Comparison of ENCODE assay signal across 8 mouse cellular contexts in the genomic region with DNA sequence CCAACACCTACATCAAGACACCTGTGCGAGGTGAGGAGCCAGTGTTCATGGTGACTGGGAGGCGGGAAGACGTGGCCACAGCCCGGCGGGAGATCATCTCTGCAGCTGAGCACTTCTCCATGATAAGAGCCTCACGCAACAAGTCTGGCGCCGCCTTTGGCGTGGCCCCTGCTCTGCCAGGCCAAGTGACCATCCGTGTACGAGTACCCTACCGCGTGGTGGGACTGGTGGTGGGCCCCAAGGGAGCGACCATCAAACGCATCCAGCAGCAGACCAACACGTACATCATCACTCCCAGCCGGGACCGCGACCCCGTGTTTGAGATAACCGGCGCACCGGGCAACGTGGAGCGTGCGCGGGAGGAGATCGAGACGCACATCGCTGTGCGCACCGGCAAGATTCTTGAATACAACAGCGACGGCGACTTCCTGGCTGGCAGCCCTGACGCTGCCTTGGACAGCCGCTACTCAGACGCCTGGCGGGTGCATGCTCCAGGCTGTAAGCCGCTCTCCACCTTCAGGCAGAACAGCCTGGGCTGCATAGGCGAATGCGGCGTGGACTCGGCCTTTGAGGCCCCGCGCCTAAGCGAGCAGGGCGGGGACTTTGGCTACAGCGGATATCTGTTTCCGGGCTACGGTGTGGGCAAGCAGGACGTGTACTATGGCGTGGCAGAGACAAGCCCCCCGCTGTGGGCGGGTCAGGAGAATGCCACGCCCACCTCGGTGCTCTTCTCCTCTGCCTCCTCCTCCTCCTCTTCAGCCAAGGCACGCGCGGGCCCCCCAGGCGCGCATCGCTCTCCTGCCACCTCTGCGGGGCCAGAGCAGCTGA. TPM values are rescaled to one million over a fixed set of nuclear protein-coding genes. Genes with fewer than 3 reads are reported as not detected.
A peak's percentile ranks its signal among the peaks of the same experiment; 100 is the strongest.
DNase-seq lines count a peak whose midpoint lies in the region; ATAC-seq and TF ChIP-seq lines count a peak whose summit lies in the region.

No protein-coding gene starts in this region.

- peaks cover 5% of the 10 kb centered on the region; the same call in 1 of the 2 replicates for H3K79me2 ChIP-seq in MEL (ENCODE audit: control insufficient read depth, insufficient read depth, low read length, poor library complexity)

- peak overlapping the region; percentile 40 to 51 for H3K4me3 ChIP-seq in MEL (ENCODE audit: control insufficient read depth in 1 of 2, insufficient read depth in 1 of 2, low read depth in 2 of 2, low read length in 2 of 2)
- peak overlapping the region; percentile 90 for H3K4me3 ChIP-seq in forebrain, embryonic 16.5 days (replicated peaks; ENCODE audit: low read length)
- H3K4me3 ChIP-seq in liver, embryonic 13.5 days (replicated peaks) = peak overlapping the region; percentile 61
- H3K4me3 ChIP-seq in neural tube, embryonic 11.5 days (ENCODE audit: low read depth, low read length) = peak overlapping the region; percentile 80

- TF ChIP-seq CTCF in MEL (IDR thresholded peaks at IDR 0.05 in 2 of 3, conservative IDR thresholded peaks at IDR 0.05 in 1 of 3; ENCODE audit: control insufficient read depth in 1 of 3, insufficient read depth in 1 of 3, low read depth in 2 of 3, low read length in 3 of 3, poor library complexity in 1 of 3, severe bottlenecking in 1 of 3) = no peak

- ATAC-seq in forebrain, embryonic 16.5 days = no peak
- peak; percentile 84 for ATAC-seq in liver, embryonic 13.5 days (ENCODE audit: low read depth)
- no peak for ATAC-seq in neural tube, embryonic 11.5 days (ENCODE audit: insufficient read depth, low FRiP score, low TSS enrichment)

- no peaks in the 10 kb centered on the region for H3K9me3 ChIP-seq in MEL (replicated peaks; ENCODE audit: insufficient read depth, low read length)
- no peaks in the 10 kb centered on the region for H3K9me3 ChIP-seq in forebrain, embryonic 16.5 days (ENCODE audit: control insufficient read depth, low read length)
- H3K9me3 ChIP-seq in liver, embryonic 13.5 days (replicated peaks) = no peaks in the 10 kb centered on the region
- no peaks in the 10 kb centered on the region for H3K9me3 ChIP-seq in neural tube, embryonic 11.5 days (ENCODE audit: control insufficient read depth, low read length)

- H3K4me1 ChIP-seq in MEL (ENCODE audit: control insufficient read depth in 1 of 2, insufficient read depth in 2 of 2, low read length in 2 of 2) = peaks cover 2 to 7% of the 10 kb centered on the region in 2 experiments
- peaks cover 67% of the 10 kb centered on the region for H3K4me1 ChIP-seq in forebrain, embryonic 16.5 days (replicated peaks; ENCODE audit: control insufficient read depth, insufficient read depth, low read length)
- H3K4me1 ChIP-seq in liver, embryonic 13.5 days (replicated peaks) = peaks cover 78% of the 10 kb centered on the region
- H3K4me1 ChIP-seq in neural tube, embryonic 11.5 days (ENCODE audit: control insufficient read depth, insufficient read depth, low read length) = peaks cover 53% of the 10 kb centered on the region

- 2% methylated on average over 63 of the region's 64 CpGs for WGBS in forebrain, embryonic 16.5 days
- WGBS in liver, embryonic 13.5 days (ENCODE audit: insufficient replicate concordance) = 3% methylated on average over 61 of the region's 64 CpGs
- 13% methylated on average over 64 of the region's 64 CpGs for WGBS in neural tube, embryonic 11.5 days

- peak overlapping the region; percentile 83 for H3K4me2 ChIP-seq in forebrain, embryonic 16.5 days (ENCODE audit: low read length)
- H3K4me2 ChIP-seq in liver, embryonic 13.5 days = peak overlapping the region; percentile 98
- peak overlapping the region; percentile 66 for H3K4me2 ChIP-seq in neural tube, embryonic 11.5 days (ENCODE audit: low read depth)

- no peaks in the 10 kb centered on the region for H3K27me3 ChIP-seq in MEL (ENCODE audit: control insufficient read depth in 1 of 2, insufficient read depth in 2 of 2, low read length in 2 of 2)
- H3K27me3 ChIP-seq in forebrain, embryonic 16.5 days (replicated peaks; ENCODE audit: control insufficient read depth, insufficient read depth, low read length) = no peaks in the 10 kb centered on the region
- H3K27me3 ChIP-seq in liver, embryonic 13.5 days = peaks cover 16% of the 10 kb centered on the region
- no peaks in the 10 kb centered on the region for H3K27me3 ChIP-seq in neural tube, embryonic 11.5 days (ENCODE audit: control insufficient read depth, insufficient read depth, low read length)

- DNase-seq in MEL (ENCODE audit: low read depth, low spot score) = peak; percentile 81
- peak; percentile 88 for DNase-seq in cerebellum, adult 11-12 months
- DNase-seq in heart, postnatal 10 days = peak; percentile 76 to 80
- peak; percentile 89 for DNase-seq in kidney, postnatal 36 days
- DNase-seq in liver, embryonic 13.5 days = peak; percentile 81
- peak; percentile 76 for DNase-seq in neural tube, embryonic 11.5 days (ENCODE audit: low spot score)
- peak; percentile 84 for DNase-seq in urinary bladder, postnatal 14 days (ENCODE audit: low spot score)

- peaks cover 0 to 11% of the 10 kb centered on the region in 2 experiments; a peak in 1 of 4 replicates for H3K36me3 ChIP-seq in MEL (ENCODE audit: control insufficient read depth in 1 of 2, insufficient read depth in 2 of 2, low read length in 2 of 2)
- peaks cover 15% of the 10 kb centered on the region for H3K36me3 ChIP-seq in forebrain, embryonic 16.5 days (ENCODE audit: control insufficient read depth, insufficient read depth)
- H3K36me3 ChIP-seq in liver, embryonic 13.5 days = no peaks in the 10 kb centered on the region
- H3K36me3 ChIP-seq in neural tube, embryonic 11.5 days (ENCODE audit: control insufficient read depth, insufficient read depth, low read length) = peaks cover 23% of the 10 kb centered on the region

- peak overlapping the region; percentile 54 for H3K27ac ChIP-seq in MEL (ENCODE audit: control insufficient read depth, low read depth, low read length)
- peak overlapping the region; percentile 38; the same call in 1 of the 2 replicates for H3K27ac ChIP-seq in forebrain, embryonic 16.5 days (ENCODE audit: low read length)
- H3K27ac ChIP-seq in liver, embryonic 13.5 days = peak overlapping the region; percentile 74
- 0 out of 2 replicates have a peak overlapping the region, but pooled peaks have one; percentile 11 for H3K27ac ChIP-seq in neural tube, embryonic 11.5 days (ENCODE audit: low read depth, low read length)

- H3K9ac ChIP-seq in MEL (ENCODE audit: control insufficient read depth, low read depth, low read length, poor library complexity, severe bottlenecking) = peak overlapping the region; percentile 69
- peak overlapping the region; percentile 96 for H3K9ac ChIP-seq in forebrain, embryonic 16.5 days (replicated peaks; ENCODE audit: low read depth, low read length)
- H3K9ac ChIP-seq in liver, embryonic 13.5 days = peak overlapping the region; percentile 68
- peak overlapping the region; percentile 97 for H3K9ac ChIP-seq in neural tube, embryonic 11.5 days (ENCODE audit: low read length)

- peak in 1 of 2 experiments; percentile 76; a peak in 3 of 4 replicates for TF ChIP-seq POLR2A in MEL (IDR thresholded peaks at IDR 0.05; ENCODE audit: control insufficient read depth in 1 of 2, insufficient read depth in 1 of 2, low read depth in 1 of 2, low read length in 2 of 2, poor library complexity in 1 of 2)

- TF ChIP-seq RAD21 in MEL (IDR thresholded peaks at IDR 0.05; ENCODE audit: low read depth, low read length) = no peak

- intact Hi-C loops in heart, postnatal 10 days (cut with DNase I) = no loop called here

- TF ChIP-seq EP300 in MEL (IDR thresholded peaks at IDR 0.05; ENCODE audit: low read depth in 1 of 2, low read length in 2 of 2) = no peak

RNA-seq across cellular contexts. Expression of a gene that starts 4.1 kb away (rescaled TPM):
- total RNA-seq in MEL (2012; rRNA removed) = 4.3 and 5.5 TPM in 2 replicates
- 10 to 100 TPM in 1 of 2 experiments, not detected in 1; 10.1 TPM for polyA plus RNA-seq in MEL (2012; ENCODE audit: insufficient read depth in 1 of 2, insufficient read length in 2 of 2, low read depth in 1 of 2, low replicate concordance in 2 of 2, missing spikeins in 1 of 2)
- 46.1 and 47.8 TPM in 2 replicates for polyA plus RNA-seq in forebrain, embryonic 16.5 days (2015; fragmentation: Nextera tagmentation; extraction: Ambion mirVana)
- 1 to 10 TPM; 3.4 to 6.3 TPM for total RNA-seq in heart, postnatal 10 days (2021)
- 1.2 and 1.5 TPM in 2 replicates for polyA plus RNA-seq in liver, embryonic 13.5 days (2015; fragmentation: Nextera tagmentation; extraction: Ambion mirVana)
- 42.0 and 43.6 TPM in 2 replicates for polyA plus RNA-seq in neural tube, embryonic 11.5 days (2014; fragmentation: Nextera tagmentation; extraction: Ambion mirVana)

RNA-seq across cellular contexts. Expression of a gene that starts 11.8 kb away (rescaled TPM):
- total RNA-seq in MEL (2012; rRNA removed) = 0.75 and 0.96 TPM in 2 replicates
- polyA plus RNA-seq in MEL (2012; ENCODE audit: insufficient read depth in 1 of 2, insufficient read length in 2 of 2, low read depth in 1 of 2, low replicate concordance in 2 of 2, missing spikeins in 1 of 2) = 1 to 10 TPM in 1 of 2 experiments, not detected in 1; 1.9 TPM
- not detected in 2 replicates for polyA plus RNA-seq in forebrain, embryonic 16.5 days (2015; fragmentation: Nextera tagmentation; extraction: Ambion mirVana)
- total RNA-seq in heart, postnatal 10 days (2021) = not detected
- 0.15 TPM in 1 of 2 replicates, not detected in the other for polyA plus RNA-seq in liver, embryonic 13.5 days (2015; fragmentation: Nextera tagmentation; extraction: Ambion mirVana)
- 0.70 and 0.78 TPM in 2 replicates for polyA plus RNA-seq in neural tube, embryonic 11.5 days (2014; fragmentation: Nextera tagmentation; extraction: Ambion mirVana)

RNA-seq across cellular contexts. Expression of a gene that starts 16.6 kb away (rescaled TPM):
- total RNA-seq in MEL (2012; rRNA removed) = 125 and 127 TPM in 2 replicates
- polyA plus RNA-seq in MEL (2012; ENCODE audit: insufficient read depth in 1 of 2, insufficient read length in 2 of 2, low read depth in 1 of 2, low replicate concordance in 2 of 2, missing spikeins in 1 of 2) = 100 to 1,000 TPM in 1 of 2 experiments, not detected in 1; 188 TPM
- 149 and 193 TPM in 2 replicates for polyA plus RNA-seq in forebrain, embryonic 16.5 days (2015; fragmentation: Nextera tagmentation; extraction: Ambion mirVana)
- total RNA-seq in heart, postnatal 10 days (2021) = 10 to 100 TPM; 87.3 to 94.0 TPM
- 88.4 and 95.9 TPM in 2 replicates for polyA plus RNA-seq in liver, embryonic 13.5 days (2015; fragmentation: Nextera tagmentation; extraction: Ambion mirVana)
- polyA plus RNA-seq in neural tube, embryonic 11.5 days (2014; fragmentation: Nextera tagmentation; extraction: Ambion mirVana) = 82.1 and 98.4 TPM in 2 replicates

RNA-seq across cellular contexts. Expression of a gene that starts 17.2 kb away (rescaled TPM):
- total RNA-seq in MEL (2012; rRNA removed) = 73.0 and 83.0 TPM in 2 replicates
- polyA plus RNA-seq in MEL (2012; ENCODE audit: insufficient read depth in 1 of 2, insufficient read length in 2 of 2, low read depth in 1 of 2, low replicate concordance in 2 of 2, missing spikeins in 1 of 2) = 100 to 1,000 TPM in 1 of 2 experiments, 10 to 100 TPM in 1; 43.6 to 171 TPM
- polyA plus RNA-seq in forebrain, embryonic 16.5 days (2015; fragmentation: Nextera tagmentation; extraction: Ambion mirVana) = 43.5 and 46.0 TPM in 2 replicates
- 10 to 100 TPM; 56.5 to 57.2 TPM for total RNA-seq in heart, postnatal 10 days (2021)
- 20.7 and 22.8 TPM in 2 replicates for polyA plus RNA-seq in liver, embryonic 13.5 days (2015; fragmentation: Nextera tagmentation; extraction: Ambion mirVana)
- 80.2 and 84.0 TPM in 2 replicates for polyA plus RNA-seq in neural tube, embryonic 11.5 days (2014; fragmentation: Nextera tagmentation; extraction: Ambion mirVana)

RNA-seq across cellular contexts. Expression of a gene that starts 26.6 kb away (rescaled TPM):
- total RNA-seq in MEL (2012; rRNA removed) = 388 and 394 TPM in 2 replicates
- 100 to 1,000 TPM; 128 to 302 TPM for polyA plus RNA-seq in MEL (2012; ENCODE audit: insufficient read depth in 1 of 2, insufficient read length in 2 of 2, low read depth in 1 of 2, low replicate concordance in 2 of 2, missing spikeins in 1 of 2)
- polyA plus RNA-seq in forebrain, embryonic 16.5 days (2015; fragmentation: Nextera tagmentation; extraction: Ambion mirVana) = 26.9 and 30.9 TPM in 2 replicates
- 100 to 1,000 TPM; 164 to 173 TPM for total RNA-seq in heart, postnatal 10 days (2021)
- polyA plus RNA-seq in liver, embryonic 13.5 days (2015; fragmentation: Nextera tagmentation; extraction: Ambion mirVana) = 165 and 184 TPM in 2 replicates
- 16.1 and 17.4 TPM in 2 replicates for polyA plus RNA-seq in neural tube, embryonic 11.5 days (2014; fragmentation: Nextera tagmentation; extraction: Ambion mirVana)

Comparison
In these comparisons a context has a peak if more than half of its experiments do, and no peak if none do; other contexts are left out.
1. H3K27ac ChIP-seq: peak in every context shown above with its lines; median percentile 74 in liver, embryonic 13.5 days; 54 in MEL; 38 in forebrain, embryonic 16.5 days; 11 in neural tube, embryonic 11.5 days.